Mouse (Mus musculus) bone marrow macrophage, adult 2 months (primary cell): ENCODE results near the gene Slc13a1.

ENCODE experiments used
- CTCF ChIP-seq: IDR thresholded peaks from 2 replicates; pipeline ENCODE4 v1.5.1; 2012; ENCODE audit warnings: low read depth, mild to moderate bottlenecking, low read length, moderate library complexity
- POLR2A ChIP-seq: IDR thresholded peaks from 2 replicates; pipeline ENCODE4 v1.6.1; 2012; ENCODE audit warnings: mild to moderate bottlenecking, low read depth, low read length, borderline replicate concordance

- TF ChIP-seq CTCF (no peak), POLR2A (no peak)
Observed at GRCm38 (mm10) chr6:24175393-24175792, 7.5 kb upstream of the Slc13a1 start.
